Mouse (Mus musculus) E14TG2a.4 (cell line): ENCODE measurements around the gene Trim30c.

Source experiments
- CTCF ChIP-seq: conservative IDR thresholded peaks from 2 replicates; pipeline ENCODE4 v1.5.1; 2014; ENCODE audit warnings: low read length
- NANOG ChIP-seq: IDR thresholded peaks from 2 replicates; pipeline ENCODE4 v1.6.1; 2014; ENCODE audit warnings: borderline replicate concordance, low read length, mixed read lengths
- POU5F1 ChIP-seq: IDR thresholded peaks from 2 replicates; pipeline ENCODE4 v1.6.1; 2014; ENCODE audit warnings: low read length, borderline replicate concordance

DNA sequence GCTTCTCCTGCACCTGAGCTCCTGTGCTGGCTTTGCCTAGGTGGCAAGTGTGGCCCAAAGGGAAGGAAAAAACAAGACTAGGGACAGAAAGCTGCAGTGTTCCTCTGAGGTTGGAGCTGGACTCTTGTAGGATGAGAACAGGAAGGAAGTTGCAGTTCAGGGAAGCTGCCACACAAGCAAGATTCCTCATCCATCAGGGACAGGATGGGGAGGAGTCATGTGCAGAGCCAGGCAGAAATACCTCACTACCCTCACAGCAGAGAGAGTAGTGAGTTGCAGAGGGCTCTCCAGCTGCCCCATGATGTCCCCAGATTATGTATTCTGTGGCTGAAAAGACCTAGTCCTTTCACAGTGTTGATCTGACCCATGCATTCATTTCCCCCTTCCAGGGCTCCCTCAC is 503 bp upstream of the Trim30c start:
- TF ChIP-seq CTCF (no peak), NANOG (no peak), POU5F1 (no peak)
